Mouse (Mus musculus): ENCODE results near the gene Grasp. TPM values are rescaled to one million over a fixed set of nuclear protein-coding genes. Genes with fewer than 3 reads are reported as not detected.
A peak's percentile ranks its signal among the peaks of the same experiment; 100 is the strongest.

Grasp gene
- total RNA-seq, 2 experiments from 2014 or later: 12.9 to 14.0 TPM

DNA sequence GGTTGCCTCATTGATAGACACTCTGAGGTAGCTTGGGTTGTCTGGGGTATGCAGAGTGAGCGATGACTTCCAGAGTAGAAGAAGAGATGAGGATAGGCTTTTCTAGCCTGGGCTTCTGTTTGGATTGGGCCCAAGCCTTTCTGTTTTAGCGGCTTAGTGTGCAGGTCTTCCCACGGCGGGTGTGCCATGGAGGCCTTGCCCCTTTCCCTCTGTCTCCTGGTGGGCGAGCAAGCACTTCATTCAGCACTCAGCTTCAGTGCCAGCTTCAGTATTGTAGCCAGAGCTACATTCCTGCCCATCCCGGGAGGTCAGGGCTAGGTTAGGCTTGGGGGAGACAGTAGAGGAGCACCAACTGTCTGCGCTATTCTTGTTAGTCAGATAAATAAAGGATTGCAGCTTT is 31.3 kb upstream of the Grasp start:
- no peak for DNase-seq
- intact Hi-C loops (cut with DNase I): no loop called here

DNA sequence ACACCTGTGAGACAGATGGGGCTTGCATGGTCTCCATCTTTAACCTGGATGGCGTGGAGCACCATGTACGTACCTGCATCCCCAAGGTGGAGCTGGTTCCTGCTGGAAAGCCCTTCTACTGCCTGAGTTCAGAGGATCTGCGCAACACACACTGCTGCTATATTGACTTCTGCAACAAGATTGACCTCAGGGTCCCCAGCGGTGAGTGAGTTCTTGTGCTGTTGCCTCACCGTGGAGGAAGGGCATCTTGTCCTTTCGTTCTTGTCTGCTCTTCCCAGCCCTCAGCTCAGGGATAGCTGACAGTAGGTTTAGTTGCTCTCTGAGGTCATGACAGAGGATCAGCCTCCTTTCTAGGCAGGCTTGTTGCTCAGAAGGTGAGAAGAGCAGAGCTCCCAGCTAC is 30.0 kb upstream of the Grasp start:
- intact Hi-C loops (cut with DNase I): no loop called here
- no peak for DNase-seq

DNA sequence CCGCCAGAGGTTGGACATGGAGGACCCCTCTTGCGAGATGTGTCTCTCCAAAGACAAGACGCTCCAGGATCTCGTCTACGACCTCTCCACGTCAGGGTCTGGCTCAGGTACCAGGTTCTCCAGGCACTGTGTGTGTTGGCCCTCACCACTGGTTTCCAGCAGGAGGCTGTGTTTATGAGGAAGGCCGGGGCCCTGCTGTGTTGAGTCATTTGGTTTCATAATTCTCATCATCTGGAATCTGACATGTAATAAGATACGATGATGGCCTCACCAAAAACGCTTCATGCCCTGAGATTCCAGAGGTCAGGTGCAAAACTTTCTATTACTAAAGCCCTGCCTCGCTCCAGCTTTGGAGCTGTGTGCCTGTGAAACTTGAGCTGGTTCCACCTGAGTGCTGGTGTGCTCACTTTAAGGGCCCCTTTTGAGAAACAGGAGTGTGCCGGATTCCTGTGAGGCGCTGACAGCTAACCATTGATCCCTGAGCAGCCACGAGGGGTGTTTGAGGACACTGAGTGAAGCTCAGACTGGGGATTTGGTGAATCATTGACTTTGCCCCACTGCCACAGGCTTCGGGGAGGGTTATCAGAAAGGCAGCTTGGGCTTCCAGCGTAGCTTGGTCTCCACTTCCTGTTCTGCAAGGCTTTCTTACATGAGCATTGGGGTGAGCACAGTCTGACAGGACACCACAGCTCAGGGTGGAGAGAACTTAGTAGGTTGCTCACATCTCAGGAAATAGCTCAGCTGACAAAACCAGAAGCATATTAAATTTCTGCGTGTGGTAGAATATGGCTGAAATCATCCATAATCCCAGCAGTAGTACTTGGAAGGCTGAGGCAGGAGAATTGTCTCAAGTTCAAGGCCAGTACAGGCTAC is 28.8 kb upstream of the Grasp start:
- intact Hi-C loops (cut with DNase I): loop anchor here (5.0 kb wide), 2 partner anchors 83 to 148 kb away; partner anchors contain the start of gene Gm47841
- no peak for DNase-seq

DNA sequence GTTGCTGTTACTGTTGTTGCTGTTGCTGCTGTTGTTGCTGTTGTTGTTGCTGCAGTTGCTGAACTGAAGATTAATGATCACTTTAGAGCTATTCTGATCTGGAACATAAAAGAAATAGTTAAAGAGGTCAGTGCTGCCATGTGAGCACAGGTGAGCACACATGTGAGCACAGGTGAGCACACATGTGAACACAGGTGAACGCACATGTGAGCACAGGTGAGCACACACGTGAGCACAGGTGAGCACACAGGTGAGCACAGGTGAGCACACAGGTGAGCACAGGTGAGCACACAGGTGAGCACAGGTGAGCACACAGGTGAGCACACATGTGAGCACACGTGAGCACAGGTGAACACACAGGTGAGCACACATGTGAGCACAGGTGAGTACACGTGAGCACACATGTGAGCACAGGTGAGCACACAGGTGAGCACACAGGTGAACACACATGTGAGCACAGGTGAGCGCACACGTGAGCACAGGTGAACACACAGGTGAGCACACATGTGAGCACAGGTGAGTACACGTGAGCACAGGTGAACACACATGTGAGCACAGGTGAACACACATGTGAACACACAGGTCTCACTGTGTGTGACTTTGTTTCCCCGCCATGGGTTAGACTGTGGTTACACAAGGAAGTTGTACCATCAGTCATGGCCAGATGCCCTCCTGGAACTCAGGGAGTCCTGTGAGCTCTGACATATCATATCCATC is 27.8 kb upstream of the Grasp start:
- intact Hi-C loops (cut with DNase I): loop anchor here (5.0 kb wide), 2 partner anchors 84 to 149 kb away; partner anchors contain the start of gene Gm47841
- no peak for DNase-seq

DNA sequence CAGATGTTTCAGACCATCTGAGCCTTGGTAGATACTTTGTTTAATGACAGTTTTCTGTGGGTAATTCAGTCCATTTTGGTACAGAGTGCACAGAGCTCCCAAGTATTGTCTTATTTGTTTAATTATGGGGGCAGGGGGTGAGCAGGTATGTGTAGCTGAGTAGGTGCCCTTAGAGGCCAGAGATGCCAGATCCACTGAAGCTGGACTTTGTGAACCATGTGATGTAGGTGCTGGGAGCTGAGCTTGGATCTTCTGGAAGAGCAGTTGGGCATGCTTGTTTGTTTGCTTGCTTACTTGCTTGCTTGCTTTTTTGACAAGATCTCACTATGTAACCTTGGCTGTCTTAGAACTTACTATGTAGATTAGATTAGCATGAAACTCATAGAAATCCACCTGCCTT is 27.0 kb upstream of the Grasp start:
- intact Hi-C loops (cut with DNase I): loop anchor here (5.0 kb wide), 2 partner anchors 85 to 150 kb away; partner anchors contain the start of gene Gm47841
- no peak for DNase-seq

DNA sequence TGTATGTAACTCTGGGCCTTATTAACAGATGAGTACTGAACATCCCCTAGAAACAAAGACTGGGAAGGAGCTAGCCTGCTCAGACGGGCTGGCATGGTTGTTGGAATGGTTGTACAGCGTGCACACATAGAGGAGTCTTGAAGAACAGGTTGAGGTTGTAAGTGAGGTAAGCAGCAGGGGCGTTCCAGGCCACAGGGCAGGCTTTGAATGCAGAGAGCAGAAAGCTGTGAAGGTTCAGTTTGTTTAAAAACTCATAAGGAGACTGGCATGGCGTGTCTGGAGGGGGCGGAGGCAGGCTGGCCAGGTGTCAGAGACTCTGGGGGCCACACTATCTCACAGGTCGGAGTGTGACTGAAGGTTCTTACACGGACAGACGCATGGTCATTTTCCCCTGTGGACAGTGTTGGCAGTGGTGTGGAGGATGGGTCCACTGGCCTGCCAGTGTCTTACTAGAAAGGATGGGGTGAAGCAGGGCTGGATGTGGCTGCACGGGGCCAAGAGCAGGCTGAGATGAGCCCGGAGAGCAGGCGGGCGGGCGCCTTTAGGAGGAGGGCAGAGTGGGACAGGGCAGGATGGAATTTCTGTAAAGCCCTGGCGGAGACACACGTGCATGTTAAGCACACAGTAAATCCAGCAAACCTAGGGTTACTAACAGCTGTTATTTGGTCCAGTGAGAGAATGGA is 26.4 kb upstream of the Grasp start:
- intact Hi-C loops (cut with DNase I): loop anchor here (2.0 to 5.0 kb wide), 3 partner anchors 51 to 150 kb away; partner anchors contain the start of gene Gm47841

DNA sequence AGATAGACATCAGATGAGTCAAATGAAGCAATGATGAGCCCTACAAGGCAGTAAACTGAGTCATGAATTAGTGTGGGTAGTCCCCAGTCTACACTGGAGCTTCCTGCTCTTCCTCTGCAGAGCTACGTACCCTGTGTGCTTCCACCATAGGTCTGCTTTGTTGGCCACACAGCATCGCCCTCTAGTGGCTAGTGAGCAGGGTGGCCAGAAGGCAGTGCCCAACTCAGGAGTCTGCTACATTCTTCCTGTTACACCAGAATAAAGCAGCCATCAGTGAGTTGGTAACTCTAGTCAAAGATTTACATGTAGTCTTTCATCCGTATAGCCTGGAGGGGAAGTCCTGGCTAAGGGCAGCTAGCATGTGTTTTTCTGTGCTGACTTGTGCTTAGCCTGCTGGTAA is 25.8 kb upstream of the Grasp start:
- DNase-seq: peak; percentile 73 to 81
- intact Hi-C loops (cut with DNase I): loop anchor here (2.0 to 5.0 kb wide), 3 partner anchors 51 to 151 kb away; partner anchors contain the start of gene Gm47841

More for the DNA sequence above, 26.4 kb upstream of the Grasp start:
- no peak for DNase-seq

DNA sequence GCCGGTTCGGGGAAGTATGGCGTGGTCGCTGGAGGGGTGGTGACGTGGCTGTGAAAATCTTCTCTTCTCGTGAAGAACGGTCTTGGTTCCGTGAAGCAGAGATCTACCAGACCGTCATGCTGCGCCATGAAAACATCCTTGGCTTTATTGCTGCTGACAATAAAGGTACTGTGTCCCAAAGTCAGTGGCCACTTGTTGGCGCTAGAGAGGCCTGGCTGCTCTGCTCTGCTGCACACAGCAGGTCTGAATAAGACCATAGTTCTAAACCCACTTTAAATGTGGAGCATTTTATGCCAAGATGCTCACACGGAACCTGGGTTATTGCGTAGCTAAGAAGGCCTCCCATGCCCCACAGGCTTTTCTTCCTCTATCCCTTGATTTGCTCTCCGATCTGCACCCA is 25.1 kb upstream of the Grasp start:
- intact Hi-C loops (cut with DNase I): loop anchor here (2.0 to 5.0 kb wide), 3 partner anchors 52 to 152 kb away; partner anchors contain the start of gene Gm47841
- no peak for DNase-seq

DNA sequence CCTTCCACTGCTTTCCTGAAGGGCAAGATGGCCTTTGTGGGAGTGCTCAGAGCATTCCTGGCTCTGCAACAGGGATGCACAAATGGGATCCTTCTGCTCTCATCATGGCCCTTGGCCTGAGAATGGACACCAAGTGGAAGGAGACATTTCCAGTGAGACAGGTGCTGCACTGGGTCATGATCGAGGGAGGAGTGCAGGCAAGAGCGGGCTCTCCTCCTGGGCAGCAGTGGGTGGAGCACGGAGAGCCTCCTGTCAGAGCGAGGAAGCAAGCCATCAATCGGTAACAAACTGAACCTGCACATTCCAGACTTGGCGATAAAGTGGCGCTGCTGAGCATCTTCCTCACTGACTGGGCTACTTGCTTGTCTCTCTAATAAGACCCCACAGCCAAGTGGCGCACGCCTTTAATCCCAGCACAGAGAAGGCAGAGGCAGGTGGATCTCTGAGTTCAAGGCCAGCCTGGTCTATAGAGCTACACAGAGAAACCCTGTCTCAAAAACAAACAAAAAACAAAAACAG is 23.2 kb upstream of the Grasp start:
- DNase-seq: no peak
- intact Hi-C loops (cut with DNase I): no loop called here

DNA sequence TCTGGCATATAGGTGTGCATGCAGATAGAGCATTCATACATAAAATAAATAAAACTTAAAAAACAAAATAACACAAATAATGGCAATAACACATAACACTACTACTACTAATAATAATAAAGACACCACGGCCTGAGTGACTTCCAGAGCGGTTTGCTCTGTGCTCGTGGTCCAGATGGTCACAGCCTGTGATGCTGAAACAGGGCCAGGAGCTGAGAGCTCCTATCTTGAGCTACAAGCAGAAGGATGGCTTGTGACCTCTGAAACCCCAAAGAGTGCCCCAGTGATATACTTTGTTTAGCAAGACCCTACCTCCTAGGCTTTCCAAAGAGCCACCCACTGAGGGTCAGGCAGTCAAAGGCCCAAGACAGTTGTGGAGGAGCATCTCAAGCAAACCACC is 22.6 kb upstream of the Grasp start:
- DNase-seq: peak in 1 of 2 experiments; percentile 36
- intact Hi-C loops (cut with DNase I): no loop called here

DNA sequence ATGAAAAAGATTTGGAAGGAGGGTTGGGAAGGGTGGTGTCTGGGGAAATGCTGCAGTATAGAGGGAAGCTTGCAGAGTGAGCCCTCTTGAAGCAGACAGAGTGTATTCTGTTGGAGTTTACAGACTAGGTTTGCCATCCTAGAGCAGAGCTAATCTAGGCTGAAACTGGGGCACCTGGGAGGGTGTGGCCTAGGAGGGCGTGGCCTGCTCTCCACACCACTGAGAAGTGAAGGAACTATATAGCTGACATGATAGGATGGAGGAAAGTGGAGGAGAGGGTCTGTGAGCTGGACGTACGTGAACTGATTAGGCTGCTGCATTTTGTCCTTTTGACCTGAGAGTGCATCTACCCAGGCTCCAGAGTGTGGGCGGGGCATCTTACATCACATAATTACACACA is 20.3 kb upstream of the Grasp start:
- intact Hi-C loops (cut with DNase I): no loop called here
- no peak for DNase-seq

DNA sequence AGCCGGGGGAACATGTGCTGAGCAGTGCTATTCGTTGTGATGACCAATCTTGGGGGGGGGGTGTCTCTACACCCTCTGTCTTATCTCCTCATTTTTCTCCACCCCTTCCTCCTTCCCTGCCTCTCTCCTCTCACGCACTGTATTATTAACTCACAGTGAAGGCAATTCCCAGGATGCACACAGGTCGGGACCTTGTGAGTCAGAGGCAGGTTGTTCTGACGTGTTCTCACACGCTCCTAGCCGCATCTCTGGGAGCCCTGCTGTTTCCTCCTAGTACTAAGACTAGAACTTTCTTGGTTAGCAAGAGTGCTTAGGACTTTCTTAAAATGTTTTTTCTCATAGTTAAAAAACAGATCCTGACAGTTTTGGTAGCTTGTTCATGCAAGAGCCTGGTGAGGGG is 19.2 kb upstream of the Grasp start:
- no peak for DNase-seq
- intact Hi-C loops (cut with DNase I): no loop called here

DNA sequence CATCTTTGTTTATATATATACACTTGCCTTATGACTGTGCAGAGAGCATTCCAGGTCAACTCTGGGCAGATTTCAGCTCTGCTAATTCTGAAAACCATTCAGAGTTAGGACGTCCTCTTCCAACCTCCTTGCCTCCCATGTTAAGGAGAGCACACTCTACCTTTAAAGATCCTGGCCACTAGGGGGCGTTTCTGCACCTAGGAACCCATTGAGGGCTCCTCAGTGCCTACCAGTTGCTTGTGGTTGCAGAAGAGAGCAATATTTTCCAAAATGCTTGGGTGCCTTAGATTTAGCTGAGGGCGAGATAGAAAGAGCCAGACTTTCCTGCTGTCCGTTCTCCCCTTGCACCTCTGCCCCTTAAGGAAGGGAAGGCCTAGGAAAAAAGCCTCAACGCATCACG is 13.8 kb upstream of the Grasp start:
- intact Hi-C loops (cut with DNase I): no loop called here
- peak; percentile 60 to 73 for DNase-seq

DNA sequence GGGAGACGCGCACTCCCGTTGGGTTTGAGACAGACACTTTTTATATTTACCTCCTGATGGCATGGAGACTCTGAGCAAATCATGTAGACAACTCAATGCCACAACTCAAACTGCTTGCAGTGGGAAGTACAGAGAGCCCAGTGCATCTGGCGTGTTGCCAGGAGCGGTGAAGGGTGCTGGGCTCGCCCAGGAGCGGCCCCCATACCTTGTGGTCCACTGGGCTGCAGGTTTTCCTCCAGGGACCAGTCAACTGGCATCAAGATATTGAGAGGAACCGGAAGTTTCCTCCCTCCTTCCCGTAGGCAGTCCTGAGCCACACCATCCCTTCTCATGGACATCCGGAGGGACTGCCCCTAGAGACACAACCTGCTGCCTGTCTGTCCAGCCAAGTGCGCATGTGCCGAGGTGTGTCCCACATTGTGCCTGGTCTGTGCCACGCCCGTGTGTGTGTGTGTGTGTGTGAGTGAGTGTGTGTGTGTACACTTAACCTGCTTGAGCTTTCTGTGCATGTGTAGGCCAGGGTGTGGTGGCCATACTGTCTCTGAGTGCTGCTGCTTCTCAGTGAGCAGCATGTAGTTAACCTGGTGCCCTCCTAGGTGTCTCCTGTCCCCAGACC is 12.9 kb upstream of the Grasp start:
- no peak for DNase-seq
- intact Hi-C loops (cut with DNase I): no loop called here

DNA sequence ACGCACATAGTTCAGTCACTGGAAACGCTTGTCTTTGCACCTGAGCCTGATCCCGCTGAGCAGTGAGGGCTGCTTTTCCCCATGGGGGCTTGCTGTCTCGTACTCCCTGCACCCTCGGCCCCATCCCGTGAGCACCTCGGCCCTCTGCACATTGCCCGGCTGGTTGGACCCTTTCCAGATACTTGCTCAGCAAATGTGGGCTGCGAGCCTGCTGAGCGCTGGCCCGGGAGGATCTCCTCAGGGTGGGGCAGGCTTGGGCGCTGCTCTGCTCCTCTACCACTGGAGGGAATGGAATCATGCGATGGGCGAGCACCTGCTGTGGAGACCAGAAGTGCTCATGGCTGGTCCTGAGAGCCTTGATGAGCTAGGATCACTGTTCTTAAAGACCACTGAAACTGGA is 11.6 kb upstream of the Grasp start:
- peak; percentile 63 to 69 for DNase-seq
- intact Hi-C loops (cut with DNase I): no loop called here

DNA sequence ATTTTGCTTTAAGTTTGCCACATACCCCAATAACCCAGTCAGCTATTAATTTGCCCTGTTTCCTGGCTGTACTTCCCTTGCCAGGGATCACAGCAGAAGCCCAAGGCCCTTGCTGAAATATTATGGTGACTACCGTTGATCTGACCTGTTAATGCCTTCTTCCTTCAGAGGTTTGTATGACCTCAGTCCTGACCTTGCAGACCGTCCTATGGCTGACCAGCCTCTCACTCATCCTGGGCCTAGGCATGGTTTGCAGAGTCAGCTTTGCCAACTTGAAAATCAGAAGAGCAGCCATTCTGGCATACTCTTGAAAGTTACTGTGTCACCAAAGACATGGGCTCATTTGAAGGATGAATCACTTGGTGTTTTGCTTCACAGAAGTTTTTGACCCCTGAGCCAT is 8.9 kb upstream of the Grasp start:
- intact Hi-C loops (cut with DNase I): no loop called here
- DNase-seq: no peak

DNA sequence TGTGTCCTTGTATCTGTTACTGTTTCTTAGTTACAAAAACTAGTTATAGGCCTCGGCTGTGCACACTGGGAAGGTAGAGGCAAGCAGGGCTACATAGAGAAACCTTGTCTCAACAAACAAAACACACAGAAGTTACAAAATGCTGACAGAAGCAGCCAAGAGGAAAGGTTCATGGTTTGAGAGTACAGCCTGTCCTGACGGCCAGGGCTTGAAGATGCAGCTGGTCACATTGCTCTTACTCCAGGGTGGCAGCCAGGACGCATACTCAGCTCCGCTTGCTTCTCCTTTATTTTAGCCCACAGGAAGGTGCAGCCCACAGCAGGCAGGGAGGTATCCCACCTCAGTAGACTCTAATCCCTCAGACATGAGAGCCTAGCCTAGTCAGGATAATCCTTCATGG is 8.0 kb upstream of the Grasp start:
- no peak for DNase-seq
- intact Hi-C loops (cut with DNase I): no loop called here

DNA sequence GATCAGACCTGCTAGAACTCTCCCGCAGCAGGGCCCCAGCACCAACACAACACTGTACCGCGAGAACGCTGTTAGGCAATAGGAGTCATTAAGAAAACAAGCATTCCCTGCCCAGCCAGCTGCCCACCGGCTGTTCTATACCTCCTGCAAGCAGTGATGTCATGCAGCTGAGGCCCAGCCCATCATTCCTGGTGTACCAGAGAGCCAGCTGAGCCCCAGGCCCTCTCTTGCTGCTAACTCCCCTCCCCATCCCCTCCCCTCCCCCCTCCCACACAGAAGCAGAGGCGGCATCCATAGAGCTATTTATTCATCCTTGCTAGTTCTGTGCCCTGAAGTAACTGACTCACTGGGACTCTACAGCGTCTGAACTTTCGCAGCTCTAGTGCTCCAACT is 3.1 kb upstream of the Grasp start:
- intact Hi-C loops (cut with DNase I): loop anchor here (1.0 to 5.0 kb wide), 3 partner anchors 16 to 96 kb away; partner anchors contain the start of gene Atg101
- DNase-seq: no peak

DNA sequence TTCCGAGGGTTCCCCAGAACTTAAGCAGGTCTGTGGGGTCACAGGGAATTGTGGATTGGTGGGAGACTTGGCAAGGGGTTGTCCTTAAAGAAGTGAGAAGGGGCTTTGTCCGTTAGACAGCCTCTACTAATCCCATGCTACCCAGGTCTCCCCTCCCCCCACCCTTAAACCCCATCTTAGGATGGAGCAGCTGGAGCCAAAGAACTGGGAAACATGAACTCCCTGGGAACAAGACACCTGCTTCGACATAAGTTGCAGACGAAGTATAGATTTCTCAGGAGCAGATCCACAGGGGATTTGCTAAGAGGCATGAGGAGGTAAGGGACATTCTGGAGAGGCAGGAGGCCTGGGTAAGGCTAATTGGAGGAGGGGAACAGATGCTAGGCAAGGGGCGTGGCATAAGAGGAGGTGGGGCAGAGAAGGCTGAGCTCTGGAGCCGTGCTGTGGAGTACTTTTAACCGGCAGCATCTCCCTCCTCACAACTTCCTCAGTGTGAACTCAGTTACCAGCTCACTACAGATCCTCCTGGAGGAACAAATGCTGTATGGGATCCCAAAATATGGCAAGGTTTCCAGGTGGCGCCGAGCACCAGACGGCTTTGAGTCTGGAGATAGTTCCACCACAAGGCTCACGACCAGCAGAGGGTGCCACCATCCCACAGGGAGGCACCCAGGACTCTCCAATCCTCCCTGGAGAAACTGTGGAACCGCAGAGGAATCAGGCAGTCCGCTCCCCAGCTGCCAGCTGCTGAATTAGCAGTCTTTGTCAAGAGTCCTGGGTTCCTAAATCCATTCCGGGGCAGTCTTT is 2.5 kb upstream of the Grasp start:
- DNase-seq: peak; percentile 90 to 94
- intact Hi-C loops (cut with DNase I): loop anchor here (1.0 to 5.0 kb wide), 4 partner anchors 12 to 96 kb away; partner anchors contain the start of gene Atg101

Data from heart, postnatal 14 days (tissue).